Mouse (Mus musculus): ENCODE data around the gene Enpp5. TPM values are rescaled to one million over a fixed set of nuclear protein-coding genes. Genes with fewer than 3 reads are reported as not detected.

Gene Enpp5
- polyA plus RNA-seq (2017; shearing (Covaris generic)): 7.9 TPM

DNA sequence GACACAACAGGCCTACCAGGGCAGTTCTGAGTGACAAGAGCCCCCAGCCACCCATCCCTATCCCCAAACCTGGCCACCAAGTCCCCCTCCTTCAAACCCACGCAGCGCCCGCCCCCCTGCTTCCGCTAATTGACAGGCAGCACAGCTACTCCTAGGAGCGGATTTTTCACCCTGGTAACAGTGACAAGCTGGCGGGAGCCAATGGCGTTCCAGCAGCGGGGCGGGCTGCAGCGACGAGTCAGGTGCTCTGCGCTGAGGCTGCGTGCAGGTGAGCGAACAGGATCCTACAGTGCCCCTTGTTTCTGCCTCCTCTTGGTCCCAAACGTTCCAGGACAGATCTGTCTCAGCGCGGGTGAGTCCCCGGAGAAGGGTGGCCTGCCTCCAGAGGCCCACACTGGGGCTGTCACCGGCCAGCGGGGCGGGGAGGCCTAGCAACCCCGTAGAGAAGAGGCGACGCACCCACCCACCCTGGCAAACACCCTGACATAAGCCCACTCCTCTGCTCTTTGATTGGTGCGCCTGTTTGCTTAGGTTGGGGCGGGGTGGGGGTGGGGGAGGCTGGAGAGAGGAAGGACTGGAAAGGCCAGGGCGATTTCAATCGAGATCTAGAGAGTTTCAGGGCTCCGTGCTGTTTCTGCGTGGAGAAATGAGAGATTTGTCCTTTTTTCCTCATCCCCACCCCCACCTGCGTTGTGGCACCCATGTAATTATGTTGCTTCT is at the start of gene Enpp5:
Gene Enpp5, plus strand, starts transcription at position 183 of the 720 bp plus-strand sequence.

DNA sequence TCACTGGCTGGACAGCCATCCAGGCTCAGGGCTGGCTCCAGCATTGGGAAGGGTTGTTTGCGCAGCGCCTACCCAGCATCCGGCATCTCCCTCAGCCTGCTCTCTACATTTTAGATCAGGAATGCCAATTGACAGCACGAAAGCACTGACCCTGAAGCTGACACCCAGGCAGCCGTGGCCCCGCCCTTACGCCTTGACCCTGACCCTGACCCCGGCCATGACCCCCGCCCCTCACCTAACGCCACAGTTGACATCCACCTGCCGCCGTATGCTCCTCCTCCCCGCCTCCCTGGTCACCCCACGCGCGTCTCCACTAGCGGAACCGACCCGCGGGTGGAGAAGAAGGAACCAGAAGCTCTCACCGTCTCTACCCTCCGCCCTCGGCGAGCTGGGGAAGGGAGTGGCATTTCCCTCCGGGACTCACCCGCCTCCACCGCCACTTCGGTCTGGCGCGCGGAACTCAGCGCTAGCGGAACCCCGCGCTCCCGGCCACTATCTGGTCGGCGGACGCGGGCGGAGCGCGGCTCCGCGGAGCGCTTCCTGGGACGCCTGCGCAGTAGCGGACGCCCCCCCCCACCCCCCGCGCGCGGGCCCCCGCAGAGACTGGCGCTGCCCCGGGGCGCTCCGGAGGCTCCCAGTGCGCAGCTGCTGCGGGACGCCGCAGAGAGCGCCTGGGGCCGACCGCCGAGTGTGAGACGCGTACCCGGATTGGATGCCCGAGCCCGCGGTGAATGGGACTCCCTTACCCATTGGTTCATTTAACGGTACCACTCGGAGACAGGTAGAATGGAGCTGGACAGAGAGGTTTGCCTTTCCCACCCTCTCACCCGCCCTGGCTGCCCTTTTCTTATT is 26.9 kb downstream of the Enpp5 start, which contains the start of gene Enpp4:
Gene Enpp4, minus strand, starts transcription at position 523 of the 852 bp plus-strand sequence.

Other genes starting within 250 kb of the Enpp5 start
- gene Enpp4, start 27.0 kb downstream of the Enpp5 start, polyA plus RNA-seq (2017; shearing (Covaris generic)): 10.4 TPM
- gene Clic5, start 109.8 kb downstream of the Enpp5 start, polyA plus RNA-seq (2017; shearing (Covaris generic)): 0.16 TPM